Mouse (Mus musculus): ENCODE results near the gene Ip6k2. TPM values are rescaled to one million over a fixed set of nuclear protein-coding genes. Genes with fewer than 3 reads are reported as not detected.
A peak's percentile ranks its signal among the peaks of the same experiment; 100 is the strongest.

Gene Ip6k2
- polyA plus RNA-seq, 1 experiment from 2014 or later, result 48.7 TPM

DNA sequence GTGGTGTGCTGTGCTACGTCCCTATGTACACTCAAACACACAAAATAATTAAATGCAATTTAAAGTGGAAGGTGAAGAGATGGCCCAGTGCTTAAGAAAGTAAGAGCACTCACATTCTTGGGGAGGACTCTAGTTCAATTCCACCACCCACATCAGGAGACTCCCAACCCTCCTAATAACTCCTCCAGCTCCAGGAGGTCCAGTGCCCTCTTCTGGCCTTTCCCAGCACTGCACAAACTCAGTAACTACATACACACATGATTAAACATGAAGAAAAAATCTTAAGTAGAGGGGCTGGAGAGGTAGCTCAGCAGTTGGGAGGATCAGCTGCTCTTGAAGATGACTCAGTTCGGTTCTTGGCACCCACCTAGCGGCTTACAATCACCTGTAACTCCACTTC, 35.9 kb downstream of the Ip6k2 start:
- Histone ChIP-seq H3K4me3 (ENCODE audit: low read depth, low read length) (no peak overlapping the region), H3K9me3 (replicated peaks; ENCODE audit: control insufficient read depth, low read length) (no peaks in the 10 kb centered on the region), H3K4me2 (no peak overlapping the region), H3K27me3 (ENCODE audit: control insufficient read depth, insufficient read depth, low read length) (peaks cover 16% of the 10 kb centered on the region), H3K36me3 (ENCODE audit: control insufficient read depth, insufficient read depth, low read length) (peaks cover 7% of the 10 kb centered on the region), H3K9ac (ENCODE audit: low read depth, low read length) (no peak overlapping the region), H3K27ac (ENCODE audit: low read depth, low read length) (no peak overlapping the region), H3K4me1 (ENCODE audit: control insufficient read depth, insufficient read depth, low read length) (no peaks in the 10 kb centered on the region)
- WGBS (ENCODE audit: insufficient replicate concordance), result 63% methylated on average over 3 of the region's 3 CpGs
- no peak for ATAC-seq (replicated peaks; ENCODE audit: insufficient number of reproducible peaks, low FRiP score, low TSS enrichment)

DNA sequence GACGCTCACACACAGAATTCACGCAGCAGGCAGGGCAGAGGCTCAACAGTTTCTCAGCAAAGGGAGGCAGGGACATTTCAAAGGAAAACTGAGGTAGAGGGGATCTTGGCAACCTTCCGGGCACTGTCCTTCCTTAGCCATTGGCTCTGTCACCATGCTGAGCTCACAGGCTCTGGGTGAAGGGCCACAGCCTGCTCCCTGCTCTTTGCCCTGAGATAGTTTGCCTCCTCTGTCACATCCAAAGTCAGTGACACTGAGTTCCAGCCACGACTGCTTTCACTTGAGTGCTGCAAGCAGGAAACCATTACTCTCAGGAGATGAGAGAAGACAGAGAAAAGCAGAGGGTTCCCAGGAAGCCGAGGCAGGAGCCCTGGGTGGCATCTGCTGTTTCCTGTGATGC, 36.5 kb downstream of the Ip6k2 start:
- 65% methylated on average over 5 of the region's 5 CpGs for WGBS (ENCODE audit: insufficient replicate concordance)
- H3K27me3 ChIP-seq (ENCODE audit: control insufficient read depth, insufficient read depth, low read length), result peaks cover 22% of the 10 kb centered on the region
- ATAC-seq (replicated peaks; ENCODE audit: insufficient number of reproducible peaks, low FRiP score, low TSS enrichment), result no peak
- peaks cover 3% of the 10 kb centered on the region; the same call in 1 of the 2 replicates for H3K36me3 ChIP-seq (ENCODE audit: control insufficient read depth, insufficient read depth, low read length)
- H3K27ac ChIP-seq (ENCODE audit: low read depth, low read length), result no peak overlapping the region
- no peaks in the 10 kb centered on the region for H3K9me3 ChIP-seq (replicated peaks; ENCODE audit: control insufficient read depth, low read length)
- H3K4me3 ChIP-seq (ENCODE audit: low read depth, low read length), result no peak overlapping the region
- H3K4me2 ChIP-seq, result no peak overlapping the region
- no peak overlapping the region for H3K9ac ChIP-seq (ENCODE audit: low read depth, low read length)
- no peaks in the 10 kb centered on the region for H3K4me1 ChIP-seq (ENCODE audit: control insufficient read depth, insufficient read depth, low read length)

DNA sequence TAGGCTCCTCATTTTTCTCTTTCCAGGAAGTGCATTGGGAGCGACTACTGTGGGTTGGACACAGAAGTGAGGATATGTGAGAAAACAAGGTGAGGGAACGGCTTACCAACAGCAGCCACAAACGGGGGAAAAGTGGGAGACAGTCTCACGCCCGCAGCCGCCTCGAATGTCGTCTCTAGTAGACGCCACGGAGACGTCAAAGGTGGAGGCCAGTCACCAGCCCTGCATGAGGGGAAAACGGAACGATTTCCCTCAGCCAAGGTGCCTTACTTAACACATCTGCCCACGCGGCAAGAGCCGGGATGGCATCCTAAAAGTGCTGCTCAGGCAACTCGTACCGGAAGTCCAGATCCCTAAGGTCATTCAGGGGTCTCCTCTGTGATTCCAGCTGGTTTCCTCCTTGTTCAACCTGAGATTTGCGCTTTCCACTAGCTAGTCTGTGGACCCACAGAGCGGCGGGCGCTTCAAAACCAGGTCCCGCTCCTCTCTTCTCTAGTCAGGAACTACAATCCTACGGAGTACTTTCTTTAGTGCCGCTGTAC, 40.6 kb downstream of the Ip6k2 start:
- peaks cover 12% of the 10 kb centered on the region for H3K4me1 ChIP-seq (ENCODE audit: control insufficient read depth, insufficient read depth, low read length)
- no peak for ATAC-seq (replicated peaks; ENCODE audit: insufficient number of reproducible peaks, low FRiP score, low TSS enrichment)
- no peaks in the 10 kb centered on the region for H3K9me3 ChIP-seq (replicated peaks; ENCODE audit: control insufficient read depth, low read length)
- no peak overlapping the region for H3K9ac ChIP-seq (ENCODE audit: low read depth, low read length)
- H3K4me2 ChIP-seq, result no peak overlapping the region; the same call in 1 of the 2 replicates
- H3K27ac ChIP-seq (ENCODE audit: low read depth, low read length), result no peak overlapping the region
- 3% methylated on average over 25 of the region's 25 CpGs for WGBS (ENCODE audit: insufficient replicate concordance)
- peaks cover 61% of the 10 kb centered on the region for H3K27me3 ChIP-seq (ENCODE audit: control insufficient read depth, insufficient read depth, low read length)
- peak overlapping the region; percentile 8; the same call in 1 of the 2 replicates for H3K4me3 ChIP-seq (ENCODE audit: low read depth, low read length)
- H3K36me3 ChIP-seq (ENCODE audit: control insufficient read depth, insufficient read depth, low read length), result no peaks in the 10 kb centered on the region

DNA sequence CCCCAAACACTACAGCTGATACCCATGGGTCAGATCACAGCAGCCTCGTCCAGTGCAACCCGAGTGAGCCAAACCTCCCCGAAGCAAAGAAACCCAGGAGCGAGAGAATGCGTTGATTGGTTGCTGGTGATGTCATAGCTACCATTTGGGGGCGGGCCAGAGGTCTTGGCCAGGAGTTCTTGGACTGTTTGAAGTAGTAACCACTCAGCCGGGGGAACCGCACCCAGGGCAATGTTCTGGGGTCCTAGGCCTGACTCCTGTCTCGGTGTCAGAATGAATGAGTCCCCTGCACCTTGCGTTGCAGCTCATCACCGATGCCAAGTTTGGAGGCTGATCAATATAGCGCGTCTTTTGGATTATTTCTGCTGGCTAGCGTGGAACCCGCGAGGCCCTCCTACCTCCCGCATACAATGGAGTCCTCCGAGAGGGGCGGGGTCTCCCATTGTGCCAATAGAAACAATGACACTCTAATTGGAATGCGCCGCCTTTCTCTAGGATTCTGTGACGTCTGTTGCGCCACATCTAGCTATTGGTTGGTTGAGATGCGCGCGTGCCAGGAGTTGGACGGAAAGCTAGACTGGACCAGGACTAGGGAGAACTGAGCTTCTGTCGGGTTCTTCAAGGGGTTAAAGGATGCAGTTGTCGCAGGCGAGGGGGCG, 41.3 kb downstream of the Ip6k2 start:
- Histone ChIP-seq H3K4me3 (ENCODE audit: low read depth, low read length) (peak overlapping the region; percentile 8; the same call in 1 of the 2 replicates), H3K9ac (ENCODE audit: low read depth, low read length) (no peak overlapping the region), H3K4me1 (ENCODE audit: control insufficient read depth, insufficient read depth, low read length) (peaks cover 12% of the 10 kb centered on the region), H3K27me3 (ENCODE audit: control insufficient read depth, insufficient read depth, low read length) (peaks cover 68% of the 10 kb centered on the region), H3K36me3 (ENCODE audit: control insufficient read depth, insufficient read depth, low read length) (no peaks in the 10 kb centered on the region), H3K27ac (ENCODE audit: low read depth, low read length) (no peak overlapping the region), H3K4me2 (no peak overlapping the region), H3K9me3 (replicated peaks; ENCODE audit: control insufficient read depth, low read length) (no peaks in the 10 kb centered on the region)
- under 1% methylated on average over 31 of the region's 31 CpGs for WGBS (ENCODE audit: insufficient replicate concordance)
- no peak for ATAC-seq (replicated peaks; ENCODE audit: insufficient number of reproducible peaks, low FRiP score, low TSS enrichment)

DNA sequence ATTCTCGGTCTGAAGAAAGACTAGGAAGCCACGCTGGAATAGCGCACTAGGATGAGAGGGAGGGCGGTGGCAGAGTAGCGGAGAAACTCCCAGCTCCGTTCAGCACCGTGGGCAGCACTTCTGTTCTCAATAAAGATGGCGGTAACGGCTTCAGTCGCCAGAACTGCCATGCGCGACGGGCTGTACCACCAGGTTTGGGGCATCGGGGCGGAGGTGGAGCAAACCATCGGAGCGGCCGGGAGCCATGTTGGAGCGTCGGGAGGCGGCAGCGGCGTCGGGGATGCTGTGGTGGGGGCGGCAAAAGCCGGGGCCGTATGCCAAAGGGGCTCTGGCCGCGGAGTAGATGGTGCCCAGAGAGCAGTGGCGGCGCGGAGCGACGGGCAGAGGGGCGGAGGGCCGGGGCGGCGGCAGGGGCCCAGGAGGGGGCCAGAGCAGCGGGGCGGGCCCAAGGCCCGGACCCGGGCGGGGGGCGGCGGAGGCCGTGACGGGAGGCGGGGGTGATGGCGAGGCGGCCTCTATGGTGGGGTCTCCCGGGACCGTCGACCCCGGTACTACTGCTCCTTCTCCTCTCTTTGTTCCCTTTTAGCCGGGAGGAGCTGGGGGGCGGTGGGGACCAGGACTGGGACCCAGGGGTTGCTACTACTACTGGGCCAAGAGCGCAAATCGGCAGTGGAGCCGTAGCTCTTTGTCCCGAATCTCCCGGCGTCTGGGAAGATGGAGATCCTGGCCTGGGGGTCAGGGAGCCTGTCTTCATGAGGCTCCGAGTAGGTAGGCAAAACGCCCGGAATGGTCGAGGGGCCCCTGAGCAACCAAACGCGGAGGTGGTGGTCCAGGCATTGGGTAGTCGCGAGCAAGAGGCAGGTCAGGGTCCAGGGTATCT, 42.5 kb downstream of the Ip6k2 start, which contains the start of gene Celsr3:
Celsr3 (plus strand) TSS at position 501 of the 880 bp plus-strand sequence.
- Histone ChIP-seq H3K27me3 (ENCODE audit: control insufficient read depth, insufficient read depth, low read length) (peaks cover 78% of the 10 kb centered on the region), H3K9me3 (replicated peaks; ENCODE audit: control insufficient read depth, low read length) (no peaks in the 10 kb centered on the region), H3K27ac (ENCODE audit: low read depth, low read length) (no peak within 1 kb of the TSS), H3K4me3 (ENCODE audit: low read depth, low read length) (peak within 1 kb of the TSS; percentile 45), H3K9ac (ENCODE audit: low read depth, low read length) (no peak within 1 kb of the TSS), H3K4me2 (peak within 1 kb of the TSS; percentile 81), H3K36me3 (ENCODE audit: control insufficient read depth, insufficient read depth, low read length) (no peaks in the 10 kb centered on the region), H3K4me1 (ENCODE audit: control insufficient read depth, insufficient read depth, low read length) (peaks cover 12% of the 10 kb centered on the region)
- 2% methylated on average over 59 of the region's 70 CpGs for WGBS (ENCODE audit: insufficient replicate concordance)
- ATAC-seq (replicated peaks; ENCODE audit: insufficient number of reproducible peaks, low FRiP score, low TSS enrichment), result no peak

DNA sequence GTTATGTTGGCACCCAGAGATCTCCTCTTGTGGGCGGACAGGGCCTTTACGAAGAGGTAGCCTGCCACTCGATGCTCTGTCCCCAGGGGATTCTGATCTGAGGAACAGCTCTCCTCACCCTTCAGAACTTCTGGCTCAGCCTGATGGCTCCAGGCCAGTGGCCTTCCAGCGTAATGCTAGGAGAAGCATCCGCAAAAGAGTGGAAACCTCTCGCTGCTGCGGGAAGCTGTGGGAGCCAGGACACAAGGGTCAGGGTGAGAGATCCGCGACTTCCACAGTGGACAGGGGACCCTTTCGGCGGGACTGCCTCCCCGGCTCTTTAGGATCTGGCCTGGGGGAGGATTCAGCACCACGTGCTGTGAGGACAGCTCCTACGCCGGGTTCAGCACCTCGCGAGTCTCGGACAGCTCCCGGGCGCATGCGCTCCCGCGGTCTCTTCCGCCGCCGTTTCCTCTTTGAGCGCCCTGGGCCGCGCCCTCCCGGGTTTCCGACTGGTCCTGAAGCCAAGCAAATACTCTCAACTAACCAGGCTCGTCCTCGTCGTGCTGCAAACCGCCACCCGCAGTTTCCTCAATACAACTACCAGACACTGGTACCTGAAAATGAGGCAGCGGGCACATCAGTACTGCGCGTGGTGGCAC, 43.2 kb downstream of the Ip6k2 start:
- peaks cover 16% of the 10 kb centered on the region for H3K4me1 ChIP-seq (ENCODE audit: control insufficient read depth, insufficient read depth, low read length)
- H3K4me3 ChIP-seq (ENCODE audit: low read depth, low read length), result peak overlapping the region; percentile 39
- no peaks in the 10 kb centered on the region for H3K36me3 ChIP-seq (ENCODE audit: control insufficient read depth, insufficient read depth, low read length)
- WGBS (ENCODE audit: insufficient replicate concordance), result 2% methylated on average over 39 of the region's 39 CpGs
- no peaks in the 10 kb centered on the region for H3K9me3 ChIP-seq (replicated peaks; ENCODE audit: control insufficient read depth, low read length)
- H3K27ac ChIP-seq (ENCODE audit: low read depth, low read length), result no peak overlapping the region
- 0 out of 2 replicates have a peak, but pooled peaks have one; percentile 8 for ATAC-seq (replicated peaks; ENCODE audit: insufficient number of reproducible peaks, low FRiP score, low TSS enrichment)
- H3K27me3 ChIP-seq (ENCODE audit: control insufficient read depth, insufficient read depth, low read length), result peaks cover 86% of the 10 kb centered on the region
- peak overlapping the region; percentile 81 for H3K4me2 ChIP-seq
- no peak overlapping the region for H3K9ac ChIP-seq (ENCODE audit: low read depth, low read length)

DNA sequence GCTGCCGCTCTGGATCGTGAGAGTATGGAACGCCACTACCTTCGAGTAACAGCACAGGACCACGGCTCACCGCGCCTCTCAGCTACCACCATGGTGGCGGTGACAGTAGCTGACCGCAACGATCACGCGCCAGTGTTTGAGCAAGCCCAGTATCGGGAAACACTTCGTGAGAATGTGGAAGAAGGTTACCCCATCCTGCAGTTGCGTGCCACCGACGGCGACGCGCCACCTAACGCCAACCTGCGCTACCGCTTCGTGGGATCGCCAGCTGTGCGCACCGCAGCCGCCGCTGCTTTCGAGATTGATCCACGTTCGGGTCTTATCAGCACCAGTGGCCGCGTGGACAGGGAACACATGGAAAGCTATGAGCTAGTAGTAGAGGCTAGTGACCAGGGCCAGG, 43.9 kb downstream of the Ip6k2 start:
- peaks cover 89% of the 10 kb centered on the region for H3K27me3 ChIP-seq (ENCODE audit: control insufficient read depth, insufficient read depth, low read length)
- H3K4me1 ChIP-seq (ENCODE audit: control insufficient read depth, insufficient read depth, low read length), result peaks cover 20% of the 10 kb centered on the region
- H3K4me3 ChIP-seq (ENCODE audit: low read depth, low read length), result peak overlapping the region; percentile 39
- H3K9ac ChIP-seq (ENCODE audit: low read depth, low read length), result no peak overlapping the region
- H3K4me2 ChIP-seq, result peak overlapping the region; percentile 81
- no peak overlapping the region for H3K27ac ChIP-seq (ENCODE audit: low read depth, low read length)
- WGBS (ENCODE audit: insufficient replicate concordance), result 6% methylated on average over 34 of the region's 34 CpGs
- no peaks in the 10 kb centered on the region for H3K9me3 ChIP-seq (replicated peaks; ENCODE audit: control insufficient read depth, low read length)
- H3K36me3 ChIP-seq (ENCODE audit: control insufficient read depth, insufficient read depth, low read length), result no peaks in the 10 kb centered on the region
- ATAC-seq (replicated peaks; ENCODE audit: insufficient number of reproducible peaks, low FRiP score, low TSS enrichment), result no peak

DNA sequence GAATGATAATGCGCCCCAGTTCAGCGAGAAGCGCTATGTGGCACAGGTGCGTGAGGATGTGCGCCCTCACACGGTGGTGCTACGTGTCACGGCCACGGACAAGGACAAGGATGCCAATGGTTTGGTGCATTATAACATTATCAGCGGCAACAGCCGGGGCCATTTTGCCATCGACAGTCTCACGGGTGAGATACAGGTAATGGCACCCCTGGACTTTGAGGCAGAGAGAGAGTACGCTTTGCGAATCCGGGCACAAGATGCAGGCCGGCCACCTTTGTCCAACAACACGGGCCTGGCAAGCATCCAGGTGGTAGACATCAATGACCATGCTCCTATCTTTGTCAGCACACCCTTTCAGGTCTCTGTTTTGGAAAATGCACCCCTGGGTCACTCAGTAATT, 44.3 kb downstream of the Ip6k2 start:
- no peak overlapping the region for H3K27ac ChIP-seq (ENCODE audit: low read depth, low read length)
- no peaks in the 10 kb centered on the region for H3K36me3 ChIP-seq (ENCODE audit: control insufficient read depth, insufficient read depth, low read length)
- H3K27me3 ChIP-seq (ENCODE audit: control insufficient read depth, insufficient read depth, low read length), result peaks cover 93% of the 10 kb centered on the region
- peak overlapping the region; percentile 39 for H3K4me3 ChIP-seq (ENCODE audit: low read depth, low read length)
- peaks cover 23% of the 10 kb centered on the region for H3K4me1 ChIP-seq (ENCODE audit: control insufficient read depth, insufficient read depth, low read length)
- peak overlapping the region; percentile 81; the same call in 1 of the 2 replicates for H3K4me2 ChIP-seq
- no peak for ATAC-seq (replicated peaks; ENCODE audit: insufficient number of reproducible peaks, low FRiP score, low TSS enrichment)
- H3K9ac ChIP-seq (ENCODE audit: low read depth, low read length), result no peak overlapping the region
- WGBS (ENCODE audit: insufficient replicate concordance), result 57% methylated on average over 18 of the region's 18 CpGs
- no peaks in the 10 kb centered on the region for H3K9me3 ChIP-seq (replicated peaks; ENCODE audit: control insufficient read depth, low read length)

All from heart, embryonic 11.5 days (tissue).